Mouse (Mus musculus) spleen, embryonic (tissue): ENCODE results near the gene Fgd6.

Experiments used
- CTCF ChIA-PET: fragments of 350-600 bp; sonication (Branson Sonifier 250); formaldehyde crosslinking; loops from one replicate; lab custom pipeline; 2022; lab: Charles Lee

Gene Fgd6

DNA sequence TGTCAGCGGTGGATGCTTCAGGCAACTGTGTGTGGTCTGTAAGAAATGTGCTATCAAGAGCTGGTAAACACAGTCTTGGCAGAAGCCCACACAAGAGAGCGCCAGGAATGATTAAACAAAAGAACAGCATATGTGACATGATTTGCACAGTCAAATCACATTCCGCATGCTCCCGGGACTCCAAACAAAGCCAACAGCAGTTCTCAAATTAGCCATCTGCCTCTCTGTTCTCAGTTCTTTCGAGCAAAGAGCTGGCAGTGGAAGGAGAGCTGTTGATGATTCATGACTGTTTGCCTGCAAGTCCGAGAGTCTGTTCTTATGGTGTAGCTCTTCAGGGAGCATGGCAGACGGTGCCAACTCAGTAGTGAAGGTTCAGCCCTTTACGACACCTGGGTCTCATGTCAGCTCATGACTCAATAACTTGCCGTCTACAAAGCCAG is 93.9 kb downstream of the Fgd6 start:
- CTCF ChIA-PET, result no interaction called here

DNA sequence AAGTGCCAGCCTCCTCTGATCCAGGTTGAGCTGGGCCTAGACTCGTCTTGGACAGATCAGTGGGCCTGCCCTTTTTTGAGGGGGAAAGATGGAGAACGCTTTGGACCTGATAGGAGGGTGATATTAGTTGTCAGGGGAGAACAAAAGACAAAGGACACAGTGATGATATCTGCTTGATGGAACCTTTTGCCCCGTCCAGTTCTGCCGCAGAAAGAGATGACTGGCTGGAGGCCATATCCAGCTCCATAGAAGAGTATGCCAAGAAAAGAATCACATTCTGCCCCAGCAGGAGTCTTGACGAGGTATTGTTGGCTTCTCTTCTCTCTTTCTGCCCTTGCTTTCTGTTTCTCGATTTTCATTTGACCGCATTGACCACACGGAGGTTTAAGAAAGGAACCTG is 97.3 kb downstream of the Fgd6 start:
- CTCF ChIA-PET, result no interaction called here

DNA sequence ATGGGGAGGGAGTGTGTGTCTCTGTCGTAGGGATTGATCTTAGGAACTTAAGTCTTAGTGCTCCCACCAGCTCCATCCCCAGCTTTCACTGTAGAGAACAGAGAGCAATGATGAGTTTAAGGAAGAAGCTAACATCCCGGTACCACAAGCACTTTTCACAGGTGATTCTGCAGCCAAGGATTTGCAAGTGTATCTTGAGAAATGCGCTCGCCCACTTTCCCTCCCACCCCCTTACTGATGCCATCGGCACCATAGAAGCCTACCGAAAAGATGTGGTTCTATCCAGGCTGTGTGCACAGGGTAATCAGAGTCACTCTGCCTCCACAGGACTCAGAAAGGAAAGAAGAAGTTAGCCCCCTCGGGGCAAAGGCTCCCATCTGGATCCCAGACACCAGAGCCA is 97.9 kb downstream of the Fgd6 start:
- CTCF ChIA-PET, result no interaction called here

DNA sequence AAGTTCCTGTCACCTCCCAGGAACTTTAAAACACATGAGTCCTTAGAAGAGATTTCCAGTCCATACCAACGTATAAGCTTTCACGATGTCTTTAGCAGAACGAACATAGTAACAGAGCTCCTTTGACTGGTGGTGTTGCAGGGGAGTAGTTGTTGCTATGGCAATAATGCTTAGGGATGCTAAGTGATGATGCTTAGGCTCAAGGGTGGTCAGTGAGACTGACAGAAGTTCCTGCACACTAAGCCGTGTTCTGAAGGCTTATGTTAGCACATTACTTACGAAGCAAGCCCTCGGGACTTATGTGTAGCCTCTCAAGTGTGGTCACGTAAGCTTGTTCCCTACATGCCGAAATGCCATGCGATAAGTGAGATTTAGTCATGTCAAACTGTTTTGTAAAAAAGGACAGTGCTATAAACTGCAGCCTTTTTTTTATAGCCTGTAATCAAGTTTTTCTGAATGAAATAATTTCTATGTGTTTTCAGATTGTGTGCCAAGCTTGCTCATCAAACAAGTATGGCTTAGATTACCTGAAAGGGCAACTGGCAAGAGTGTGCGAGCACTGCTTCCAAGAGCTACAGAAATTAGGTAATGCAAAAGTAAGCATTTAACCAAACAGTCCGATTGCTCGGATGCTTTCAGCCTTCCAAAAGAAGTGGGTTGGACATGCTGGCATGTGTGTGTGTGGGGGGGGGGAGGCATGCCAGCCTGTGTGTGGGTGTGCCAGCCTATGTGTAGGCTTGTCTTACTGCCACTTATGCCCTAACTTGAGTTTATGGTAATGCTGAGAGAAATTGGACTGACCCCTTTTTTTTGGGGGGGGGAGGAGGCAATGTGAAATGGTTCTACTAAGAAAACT is 99.0 kb downstream of the Fgd6 start:
- CTCF ChIA-PET, result no interaction called here

DNA sequence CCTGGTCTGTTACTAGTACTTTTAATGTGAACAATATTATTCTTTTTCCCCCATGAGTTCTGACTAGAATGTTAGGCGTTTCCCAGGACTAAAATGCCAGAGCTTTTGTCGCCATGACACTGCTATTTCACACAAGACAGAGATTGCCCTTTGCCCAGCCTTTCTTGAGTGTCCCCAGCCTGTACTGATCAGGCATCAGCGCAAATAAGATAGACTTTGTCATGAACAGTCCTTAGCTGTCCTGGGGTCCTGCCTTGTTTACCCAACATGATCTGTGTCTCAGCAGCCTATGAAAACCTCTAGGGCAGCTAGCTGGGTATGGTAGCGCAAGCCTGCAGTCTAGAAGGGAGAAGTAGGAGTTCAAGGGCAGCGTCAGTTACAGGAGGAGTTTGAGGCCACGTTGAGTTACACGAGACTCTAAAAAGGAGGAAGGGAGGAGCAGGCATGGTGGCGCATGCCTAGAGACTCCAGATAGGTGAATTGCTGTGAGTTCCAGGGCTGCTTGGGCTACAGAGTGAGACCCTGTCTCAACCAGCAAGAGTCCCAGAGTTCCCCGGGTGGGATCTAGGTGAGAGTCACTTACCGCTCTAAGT is 103.2 kb downstream of the Fgd6 start:
- CTCF ChIA-PET, result interaction anchor here (0.7 kb wide), 1 partner anchor 190 kb away, joined by 3 read pairs; no protein-coding TSS in a partner anchor

DNA sequence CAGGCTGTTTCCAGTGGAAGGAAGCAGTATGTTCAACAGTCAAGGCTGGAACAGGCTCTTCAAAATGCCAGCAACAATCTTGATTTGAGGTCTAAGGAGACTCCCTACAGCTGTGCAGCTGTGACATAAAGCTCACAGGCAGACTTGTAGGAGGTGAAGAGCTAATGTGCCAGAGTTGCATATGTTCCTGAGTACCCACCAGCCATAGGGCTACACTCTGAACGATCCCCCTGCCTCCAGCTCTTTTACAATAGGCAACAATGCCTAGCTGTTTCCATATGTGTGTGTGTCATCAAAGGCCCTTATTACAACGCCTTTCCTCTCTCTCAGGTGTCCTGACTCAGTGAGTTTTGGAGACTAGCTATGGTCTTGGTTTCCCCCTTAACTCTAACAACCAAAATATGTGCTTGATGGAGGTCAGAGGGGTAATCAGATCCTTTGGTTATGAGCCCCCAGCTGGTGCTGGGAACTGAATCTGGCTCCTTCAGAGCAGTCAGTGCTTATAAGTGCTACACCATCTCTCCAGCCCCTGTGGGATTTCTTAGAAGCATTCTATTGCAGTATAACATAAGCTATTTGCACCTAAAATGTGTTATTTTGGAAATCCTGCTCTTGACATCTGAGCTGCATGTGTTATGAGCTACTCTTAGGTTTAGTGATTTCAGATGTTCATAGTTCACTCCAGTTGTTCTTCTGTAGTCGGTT is 104.6 kb downstream of the Fgd6 start:
- CTCF ChIA-PET, result interaction anchor here (0.5 kb wide), 1 partner anchor 264 kb away, joined by 4 read pairs; no protein-coding TSS in a partner anchor

DNA sequence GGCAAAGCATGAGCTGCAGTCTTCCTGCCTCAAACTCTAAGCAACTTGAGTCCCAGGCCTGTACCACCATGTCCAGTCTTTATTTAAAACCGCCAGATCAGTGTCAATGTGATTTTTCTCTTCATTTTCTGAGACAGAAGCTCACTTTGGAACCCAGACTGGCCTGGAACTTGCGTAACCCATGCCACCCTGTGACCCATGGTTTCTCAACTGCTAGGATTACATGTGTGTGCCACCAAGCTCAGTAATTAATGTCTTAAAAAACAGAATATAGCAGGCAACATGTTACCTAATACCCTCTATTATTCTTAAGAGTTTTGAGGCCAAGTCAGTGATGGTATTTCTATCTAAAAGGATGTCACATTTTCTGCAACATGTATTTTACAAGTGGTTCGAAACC is 106.6 kb downstream of the Fgd6 start:
- CTCF ChIA-PET, result no interaction called here

DNA sequence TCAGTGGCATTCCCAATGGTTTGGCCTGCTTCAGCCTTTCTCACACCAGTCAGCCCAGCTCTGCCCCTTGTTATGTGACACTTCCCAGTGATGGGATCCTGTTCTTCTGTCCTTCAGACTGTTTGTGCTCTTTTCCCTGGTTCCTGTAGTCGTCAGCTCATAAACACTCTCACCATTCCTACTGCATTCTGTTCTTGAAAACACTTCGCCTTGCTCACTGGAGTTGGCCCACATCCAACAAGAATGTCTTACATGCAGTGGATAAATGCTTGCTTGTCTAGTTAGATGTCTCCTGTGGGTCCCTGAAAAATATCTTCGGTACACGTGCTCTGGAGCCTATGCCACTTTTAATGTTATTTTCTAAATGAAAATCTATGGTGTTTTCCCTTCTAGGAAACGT is 108.8 kb downstream of the Fgd6 start:
- CTCF ChIA-PET, result no interaction called here

DNA sequence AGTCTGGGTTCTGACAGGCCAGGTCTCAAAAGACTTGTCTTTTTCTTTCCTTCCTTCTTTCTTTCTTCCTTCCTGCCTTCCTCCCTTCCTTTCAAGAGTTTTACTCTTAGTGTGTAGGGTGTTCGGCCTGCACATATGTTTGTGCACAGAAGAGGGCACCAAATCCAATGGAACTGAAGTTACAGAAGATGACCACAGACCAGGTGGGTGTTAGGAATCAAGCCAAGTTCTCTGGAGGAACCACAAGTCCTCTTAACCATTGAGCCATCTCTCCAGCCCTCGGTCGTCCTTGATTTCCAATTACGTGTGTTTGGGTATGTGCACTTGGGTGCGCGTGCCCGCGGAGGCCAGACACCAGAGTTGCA is 111.6 kb downstream of the Fgd6 start:
- CTCF ChIA-PET, result no interaction called here

DNA sequence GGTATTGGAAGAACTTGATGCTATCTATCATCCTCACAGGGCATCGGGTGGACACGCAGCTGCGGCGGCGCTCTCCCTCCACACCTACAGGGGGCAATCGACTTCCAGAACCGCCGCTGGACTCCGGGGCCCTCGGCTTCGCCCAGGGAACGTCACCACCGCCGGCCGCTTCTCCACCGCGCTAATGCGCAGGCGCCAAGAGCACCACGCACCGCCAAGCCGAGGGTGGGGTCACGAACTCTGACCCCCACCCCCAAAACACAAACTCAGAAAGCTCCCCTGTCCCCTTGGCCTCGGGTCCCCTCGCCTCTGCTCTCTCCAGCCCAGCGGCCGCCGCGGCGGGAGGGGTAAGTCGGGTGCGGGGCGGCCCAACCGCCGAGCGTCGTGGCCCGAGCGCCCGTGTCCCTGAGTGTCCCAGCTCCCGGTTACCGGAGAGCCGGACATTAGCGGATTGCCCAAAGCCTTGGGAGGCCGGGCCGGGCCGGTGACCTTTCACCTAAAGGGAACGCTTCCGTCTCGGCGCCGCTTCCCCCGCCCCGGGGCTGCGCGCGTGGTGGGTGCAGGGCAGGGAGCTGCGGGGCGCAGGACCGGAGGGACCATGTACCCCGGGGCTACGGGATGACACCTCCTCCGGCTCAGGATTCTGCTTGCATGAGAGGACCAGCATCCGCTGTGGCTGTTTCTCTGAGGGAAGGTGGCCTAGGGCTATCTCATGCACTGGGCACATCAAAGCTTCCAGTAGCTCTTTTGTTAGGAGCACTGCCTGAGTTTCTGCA is 112.1 kb downstream of the Fgd6 start, which contains the start of gene Nr2c1:
TSS of gene Nr2c1 (plus strand) at position 268 of the 776 bp plus-strand sequence.
- CTCF ChIA-PET, result no interaction called here

DNA sequence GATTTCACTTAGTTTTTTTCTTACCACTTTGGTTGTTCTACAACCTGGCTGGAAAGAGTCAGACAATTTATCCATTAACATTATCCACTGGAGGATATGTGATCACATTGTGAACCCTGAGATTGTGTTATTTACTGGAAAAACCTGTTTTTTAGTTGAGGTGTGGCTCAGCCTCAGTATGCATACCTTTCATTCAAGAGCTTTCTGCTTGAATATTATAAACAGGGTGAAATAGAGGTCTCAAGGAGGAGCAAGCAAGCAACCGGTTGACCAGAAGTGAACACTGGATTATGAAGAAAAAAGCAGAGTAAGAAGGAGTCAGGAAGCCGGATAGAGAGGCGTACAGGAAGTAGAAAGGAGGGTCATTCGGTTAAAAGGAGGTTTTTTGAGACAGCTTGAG is 115.7 kb downstream of the Fgd6 start:
- CTCF ChIA-PET, result no interaction called here

DNA sequence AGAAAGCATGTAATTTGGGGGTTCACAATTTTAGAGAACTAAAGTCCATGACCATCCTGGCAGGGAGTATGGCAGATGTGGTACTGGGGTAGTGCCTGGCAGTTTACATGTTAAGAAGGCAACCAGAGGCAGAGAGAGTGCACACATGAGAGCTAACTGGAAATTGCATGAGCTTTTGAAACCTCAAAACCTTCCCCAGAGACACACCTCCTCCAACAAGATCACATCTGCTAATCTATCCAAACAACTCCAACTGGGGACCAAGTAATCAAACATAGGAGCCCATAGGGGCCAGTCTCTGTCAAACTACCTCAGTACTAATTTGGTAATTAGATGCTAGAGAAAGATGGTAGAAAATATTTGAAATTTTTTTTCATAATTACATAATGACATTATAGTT is 118.0 kb downstream of the Fgd6 start:
- CTCF ChIA-PET, result no interaction called here

DNA sequence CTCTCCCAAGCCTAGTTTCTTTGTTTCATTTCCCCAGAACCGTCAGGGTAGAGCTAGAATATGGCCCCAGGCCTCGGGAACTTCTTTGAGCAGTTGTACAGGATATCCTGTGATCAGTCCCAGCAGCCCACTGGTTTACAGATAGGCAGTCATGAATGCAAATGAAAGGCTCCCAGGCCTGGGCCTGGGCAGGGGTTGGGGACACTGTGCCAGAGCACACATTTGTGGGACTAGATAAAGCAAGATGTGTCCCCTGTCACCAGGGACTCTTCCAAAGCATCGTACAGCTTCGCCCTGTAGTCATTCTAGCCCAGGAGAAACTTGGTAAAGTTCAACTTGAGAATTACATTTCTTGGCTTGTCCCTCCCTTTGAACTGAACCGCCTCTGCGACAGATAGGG is 123.2 kb downstream of the Fgd6 start:
- CTCF ChIA-PET, result no interaction called here

DNA sequence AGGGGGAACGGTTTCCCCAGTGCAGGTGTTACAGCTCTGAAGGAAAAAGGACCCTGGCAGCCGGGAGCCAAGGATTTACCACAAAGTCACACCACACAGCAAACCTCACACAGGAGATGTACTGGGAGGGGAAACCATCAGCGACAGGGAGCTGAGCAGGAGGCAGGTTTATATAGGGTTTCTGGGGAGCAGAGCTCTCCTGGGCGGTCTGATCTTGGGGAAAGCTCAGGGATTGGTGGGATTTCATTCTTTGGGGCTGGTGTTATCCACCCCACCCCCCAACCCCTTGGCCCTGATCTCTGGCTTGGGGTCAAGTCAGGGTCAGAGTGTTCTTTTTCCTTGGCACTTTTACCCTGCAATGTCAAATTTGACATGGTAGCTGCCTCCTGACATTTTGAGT is 123.6 kb downstream of the Fgd6 start:
- CTCF ChIA-PET, result no interaction called here

DNA sequence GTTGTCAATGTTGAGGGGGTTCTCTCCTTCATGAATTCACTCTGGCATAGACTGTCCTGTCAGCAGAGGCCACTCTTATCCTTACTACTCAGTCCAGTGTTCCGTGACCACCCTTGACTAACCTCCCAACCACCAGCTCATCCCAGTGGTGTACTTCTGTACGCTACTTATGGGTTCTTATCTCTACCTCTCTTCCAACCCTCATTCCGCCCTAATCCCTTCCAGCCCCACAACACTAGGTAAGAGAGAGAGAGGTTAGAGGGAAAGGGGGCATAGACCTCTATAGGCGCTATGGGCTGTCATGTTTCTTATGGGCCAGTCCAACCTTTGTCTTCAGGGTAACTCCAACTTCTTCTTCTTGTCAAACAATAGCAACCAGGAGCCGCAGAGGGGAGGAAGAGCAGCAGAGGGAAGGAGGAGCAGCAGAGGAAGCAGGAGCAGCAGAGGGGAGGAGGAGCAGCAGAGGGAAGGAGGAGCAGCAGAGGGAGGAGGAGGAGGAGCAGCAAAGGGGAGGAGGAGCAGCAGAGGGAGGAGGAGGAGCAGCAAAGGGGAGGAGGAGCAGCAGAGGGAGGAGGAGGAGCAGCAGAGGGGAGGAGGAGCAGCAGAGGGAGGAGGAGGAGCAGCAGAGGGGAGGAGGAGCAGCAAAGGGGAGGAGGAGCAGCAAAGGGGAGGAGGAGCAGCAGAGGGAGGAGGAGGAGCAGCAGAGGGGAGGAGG is 125.4 kb downstream of the Fgd6 start:
- CTCF ChIA-PET, result no interaction called here

DNA sequence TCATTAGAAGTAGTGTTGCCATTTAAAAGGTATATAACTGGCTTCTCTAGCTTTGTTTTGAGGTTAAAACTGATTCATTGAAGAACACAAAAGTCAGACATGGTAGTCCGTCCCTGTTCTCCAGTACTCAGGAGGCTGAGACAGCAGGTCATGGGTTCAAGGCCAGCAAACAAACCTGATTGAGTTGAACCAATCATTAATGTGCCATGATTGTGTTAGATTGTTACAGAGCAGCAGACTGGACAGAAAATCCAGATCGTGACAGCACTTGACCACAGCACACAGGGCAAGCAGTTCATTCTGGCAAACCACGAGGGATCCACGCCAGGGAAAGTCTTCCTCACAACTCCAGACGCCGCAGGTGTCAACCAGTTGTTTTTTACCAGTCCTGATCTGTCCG is 126.2 kb downstream of the Fgd6 start:
- CTCF ChIA-PET, result no interaction called here

DNA sequence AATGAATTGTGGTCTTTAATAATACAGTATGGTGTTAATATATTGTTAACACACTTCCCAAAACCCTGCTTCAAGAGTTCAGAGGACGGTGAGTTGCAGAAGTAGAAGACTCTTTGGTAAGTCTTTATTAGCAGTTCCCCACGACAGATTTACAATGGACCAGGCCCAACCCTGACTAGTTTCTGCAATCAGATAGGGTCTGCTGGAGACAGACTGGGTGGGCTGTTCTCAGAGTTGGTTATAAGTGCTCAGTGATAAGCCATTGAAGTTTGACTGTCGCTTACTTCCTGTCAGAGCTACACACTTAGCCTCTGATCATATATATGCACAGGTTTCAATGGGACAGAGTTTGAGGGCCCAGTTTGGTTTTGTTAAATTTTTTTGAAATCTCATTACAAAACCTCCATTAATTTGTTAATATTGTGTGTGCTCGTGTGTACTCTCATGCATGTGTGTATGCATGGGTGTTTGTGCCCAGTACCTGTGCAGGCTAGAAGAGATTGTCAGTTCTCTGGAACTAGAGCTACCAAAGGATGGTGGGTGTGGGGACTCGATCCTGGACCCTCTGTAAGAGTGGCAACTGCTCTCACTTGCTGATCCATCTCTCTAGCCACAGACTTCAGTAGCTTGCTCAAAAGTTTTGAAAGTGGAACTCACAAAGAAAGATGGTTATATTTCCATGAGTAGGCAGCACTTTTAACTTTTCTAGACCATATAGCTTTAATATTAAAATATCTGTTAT is 128.5 kb downstream of the Fgd6 start:
- CTCF ChIA-PET, result no interaction called here

DNA sequence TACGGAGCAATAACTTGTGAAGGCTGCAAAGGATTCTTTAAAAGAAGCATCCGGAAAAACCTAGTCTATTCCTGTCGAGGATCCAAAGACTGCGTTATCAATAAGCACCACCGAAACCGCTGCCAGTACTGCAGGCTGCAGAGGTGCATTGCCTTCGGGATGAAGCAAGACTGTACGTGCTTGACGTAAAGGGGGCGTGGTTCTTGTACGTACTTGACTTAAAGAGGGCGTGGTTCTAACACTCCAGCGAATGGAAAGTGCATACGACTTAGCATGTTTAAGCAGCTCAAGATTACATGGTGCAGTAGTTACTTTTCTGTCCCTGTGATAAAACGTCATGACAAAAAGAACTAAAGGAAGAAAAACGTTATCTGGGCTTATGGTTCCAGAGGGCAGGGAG is 129.6 kb downstream of the Fgd6 start:
- CTCF ChIA-PET, result no interaction called here

DNA sequence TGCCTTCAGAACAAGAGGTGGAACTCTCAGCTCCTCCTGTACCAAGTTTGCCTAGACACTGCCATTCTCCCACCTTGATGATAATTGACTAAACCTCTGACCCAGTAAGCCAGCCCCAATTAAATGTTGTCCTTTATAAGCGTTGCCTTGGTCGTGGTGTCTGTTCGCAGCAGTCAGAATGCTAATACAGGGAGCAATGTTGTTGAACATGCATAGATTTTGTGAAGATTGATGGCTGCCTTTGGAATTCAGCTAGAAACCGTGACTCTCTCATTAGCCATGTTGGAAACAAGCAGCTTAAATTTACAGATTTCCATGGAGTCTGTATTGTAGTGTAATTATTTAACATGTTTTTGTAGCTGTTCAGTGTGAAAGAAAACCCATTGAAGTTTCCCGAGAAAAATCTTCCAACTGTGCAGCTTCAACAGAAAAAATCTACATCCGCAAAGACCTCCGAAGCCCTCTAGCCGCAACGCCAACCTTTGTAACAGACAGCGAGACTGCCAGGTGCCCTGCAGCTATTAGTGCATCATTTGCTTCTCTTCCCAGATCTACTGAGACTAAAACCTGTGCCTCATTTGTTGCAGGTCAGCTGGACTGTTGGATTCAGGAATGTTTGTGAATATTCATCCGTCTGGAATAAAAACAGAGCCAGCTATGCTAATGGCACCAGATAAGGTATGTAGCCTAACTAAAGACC is 131.4 kb downstream of the Fgd6 start:
- CTCF ChIA-PET, result no interaction called here
